Mouse (Mus musculus) CH12.LX (cell line): ENCODE data around the gene P3h3. TPM values are rescaled to one million over a fixed set of nuclear protein-coding genes. Genes with fewer than 3 reads are reported as not detected.

Experiments
- DNase-seq: peaks from one replicate; pipeline ENCODE4 v3.0.0-alpha.2; 2013; ENCODE audit errors: extremely low read depth
- H3K27ac ChIP-seq: 2 replicates; pipeline ENCODE4 v1.5.1; 2012; ENCODE audit warnings: low read depth, mild to moderate bottlenecking, control low read depth, moderate library complexity; ENCODE audit not compliant: insufficient read depth
- H3K27me3 ChIP-seq: replicated peaks from 2 replicates; pipeline ENCODE3; 2012; ENCODE audit warnings: inconsistent platforms
- H3K36me3 ChIP-seq, 2 experiments: replicated peaks in 1 of 2; 2 replicates each; pipeline versions ENCODE3 to v1.6.1; 2012; ENCODE audit warnings: inconsistent platforms in 1 of 2, low read length in 1 of 2, mild to moderate bottlenecking in 1 of 2, mixed read lengths in 1 of 2, moderate library complexity in 1 of 2; ENCODE audit not compliant: control insufficient read depth in 1 of 2, insufficient read depth in 1 of 2
- H3K4me1 ChIP-seq, 2 experiments: 2 replicates each; pipeline ENCODE4 v1.6.1; 2012; ENCODE audit warnings: inconsistent platforms in 1 of 2, moderate library complexity in 1 of 2; ENCODE audit not compliant: insufficient read depth in 2 of 2, control insufficient read depth in 1 of 2
- H3K4me2 ChIP-seq: 2 replicates; pipeline ENCODE4 v1.6.1; 2012; ENCODE audit warnings: low read depth, mild to moderate bottlenecking, control low read depth; ENCODE audit not compliant: poor library complexity, insufficient read depth, severe bottlenecking
- H3K4me3 ChIP-seq, 3 experiments: fragments of 150-350 bp in 1 of 3; sonication (generic) in 1 of 3; replicated peaks in 1 of 3; 2 replicates each; pipeline versions ENCODE3 to v1.5.1; 2011 to 2012; ENCODE audit warnings: low read depth in 2 of 3, low read length in 2 of 3, mild to moderate bottlenecking in 2 of 3, moderate library complexity in 2 of 3, control low read depth in 1 of 3, improper control_type of control experiment in 1 of 3, inconsistent platforms in 1 of 3, mixed read lengths in 1 of 3; ENCODE audit not compliant: poor library complexity in 1 of 3
- H3K79me2 ChIP-seq: replicated peaks from 2 replicates; pipeline ENCODE4 v1.6.1; 2012; ENCODE audit warnings: mild to moderate bottlenecking, moderate library complexity; ENCODE audit not compliant: control insufficient read depth, poor library complexity, insufficient read depth, severe bottlenecking; ENCODE audit errors: extremely low read depth
- H3K9ac ChIP-seq: 2 replicates; pipeline ENCODE4 v1.6.1; 2012; ENCODE audit warnings: low read depth, mild to moderate bottlenecking, control low read depth, moderate library complexity; ENCODE audit not compliant: insufficient read depth
- H3K9me3 ChIP-seq: replicated peaks from 2 replicates; pipeline ENCODE3; 2012; ENCODE audit warnings: low read length, inconsistent platforms, mixed read lengths
- BHLHE40 ChIP-seq: IDR thresholded peaks from 2 replicates; pipeline ENCODE4 v1.6.1; 2011; ENCODE audit warnings: mild to moderate bottlenecking, low read depth, low read length, improper control_type of control experiment
- E2F4 ChIP-seq: IDR thresholded peaks from 2 replicates; pipeline ENCODE4 v1.6.1; 2011; ENCODE audit warnings: low read depth, low read length, improper control_type of control experiment; ENCODE audit not compliant: insufficient replicate concordance
- IRF4 ChIP-seq: IDR thresholded peaks from 2 replicates; pipeline ENCODE4 v1.6.1; 2014; ENCODE audit warnings: low read depth, mild to moderate bottlenecking, inconsistent platforms, low read length, improper control_type of control experiment
- JUND ChIP-seq: conservative IDR thresholded peaks from 2 replicates; pipeline ENCODE4 v1.6.1; 2011; ENCODE audit warnings: low read depth, low read length, improper control_type of control experiment
- MAX ChIP-seq: IDR thresholded peaks from 2 replicates; pipeline ENCODE4 v1.6.1; 2011; ENCODE audit warnings: low read length, improper control_type of control experiment
- MXI1 ChIP-seq: IDR thresholded peaks from 2 replicates; pipeline ENCODE4 v1.6.1; 2011; ENCODE audit warnings: mild to moderate bottlenecking, low read depth, low read length, improper control_type of control experiment
- MYC ChIP-seq: IDR thresholded peaks from 2 replicates; pipeline ENCODE4 v1.6.1; 2011; ENCODE audit warnings: low read depth, mild to moderate bottlenecking, improper control_type of control experiment, low read length
- NELFE ChIP-seq: IDR thresholded peaks from 2 replicates; pipeline ENCODE4 v1.6.1; 2011; ENCODE audit warnings: low read depth, low read length, improper control_type of control experiment
- NRF1 ChIP-seq: IDR thresholded peaks from 2 replicates; pipeline ENCODE4 v1.6.1; 2014; ENCODE audit warnings: low read depth, mild to moderate bottlenecking, inconsistent platforms, low read length, improper control_type of control experiment, moderate library complexity
- POLR2AphosphoS2 ChIP-seq: IDR thresholded peaks from 2 replicates; pipeline ENCODE4 v1.6.1; 2011; ENCODE audit warnings: low read depth, low read length, improper control_type of control experiment
- SIN3A ChIP-seq: IDR thresholded peaks from 2 replicates; pipeline ENCODE4 v1.6.1; 2012; ENCODE audit warnings: low read length, improper control_type of control experiment, inconsistent platforms
- SMC3 ChIP-seq: IDR thresholded peaks from 2 replicates; pipeline ENCODE4 v1.6.1; 2011; ENCODE audit warnings: low read depth, low read length, improper control_type of control experiment
- TBP ChIP-seq: conservative IDR thresholded peaks from 2 replicates; pipeline ENCODE4 v1.6.1; 2011; ENCODE audit warnings: low read depth, low read length, improper control_type of control experiment
- TCF12 ChIP-seq: IDR thresholded peaks from 2 replicates; pipeline ENCODE4 v1.6.1; 2014; ENCODE audit warnings: low read depth, mild to moderate bottlenecking, inconsistent platforms, low read length, improper control_type of control experiment
- UBTF ChIP-seq: IDR thresholded peaks from 2 replicates; pipeline ENCODE4 v1.6.1; 2012; ENCODE audit warnings: low read depth, mild to moderate bottlenecking, inconsistent platforms, low read length, improper control_type of control experiment, moderate library complexity
- USF1 ChIP-seq: IDR thresholded peaks from 2 replicates; pipeline ENCODE4 v1.6.1; 2014; ENCODE audit warnings: low read depth, mild to moderate bottlenecking, inconsistent platforms, low read length, improper control_type of control experiment
- USF2 ChIP-seq: conservative IDR thresholded peaks from 2 replicates; pipeline ENCODE4 v1.6.1; 2011; ENCODE audit warnings: low read depth, low read length, improper control_type of control experiment
- ZC3H11A ChIP-seq: IDR thresholded peaks from 2 replicates; pipeline ENCODE4 v1.6.1; 2012; ENCODE audit warnings: low read depth, mild to moderate bottlenecking, inconsistent platforms, low read length, improper control_type of control experiment
- ZKSCAN1 ChIP-seq: IDR thresholded peaks from 2 replicates; pipeline ENCODE4 v1.6.1; 2012; ENCODE audit warnings: low read depth, inconsistent platforms, low read length, improper control_type of control experiment, borderline replicate concordance
- dilution Hi-C: fragments of 300-500 bp; cut with MboI; formaldehyde crosslinking; loops from 2 replicates; pipeline ENCODE4 v1.14.3; 2020; ENCODE audit warnings: low sequenced_read_pairs; ENCODE audit not compliant: extremely low pct_unique_long_range_greater_than_20kb, extremely low pct_ligation_motif_present
- in situ Hi-C: fragments of 300-500 bp; cut with MboI; formaldehyde crosslinking; loops from 3 replicates; pipeline ENCODE4 v1.14.3; 2019; ENCODE audit warnings: low sequenced_read_pairs, low pct_ligation_motif_present, low pct_unique_long_range_greater_than_20kb, mixed read lengths
- polyA plus RNA-seq: library from polyadenylated mRNA; unstranded; fragments of >175 nt; gene quantifications from 2 replicates; pipeline ENCODE4 v1.2.1, GENCODE M21; 2012; ENCODE audit warnings: low read depth; ENCODE audit not compliant: insufficient read length
- total RNA-seq, 2 experiments: library from RNA; depleted of rRNA; stranded (reverse); fragments of 300-350 nt in 1 of 2; fragments of >200 nt in 1 of 2; gene quantifications; 2 replicates each; pipeline ENCODE4 v1.2.3; 2012 to 2014

Gene P3h3
- total and polyA plus RNA-seq, 3 experiments: 0.31 to 0.34 TPM; not detected in 1

- Histone ChIP-seq H3K4me2 (peak overlapping the region; percentile 68), H3K9ac (peak overlapping the region; percentile 95), H3K27ac (peak overlapping the region; percentile 17; the same call in 1 of the 2 replicates), H3K79me2 (peaks cover 23% of the 10 kb centered on the region), H3K9me3 (no peaks in the 10 kb centered on the region), H3K4me3 (peak overlapping the region; percentile 73 to 97 (median 82)), H3K36me3 (peaks cover 59 to 81% of the 10 kb centered on the region in 2 experiments), H3K4me1 (peaks cover 5 to 38% of the 10 kb centered on the region in 2 experiments), H3K27me3 (no peaks in the 10 kb centered on the region)
- in situ Hi-C loops (no loop called here), dilution Hi-C loops (no loop called here)
- peak; percentile 51 for TF ChIP-seq USF1
- peak; percentile 79; the same call in 1 of the 2 replicates for TF ChIP-seq MYC
- peak; percentile 4 for TF ChIP-seq IRF4
- 0 out of 2 replicates have a peak, but pooled peaks have one; percentile 31 for TF ChIP-seq USF2
- TF ChIP-seq JUND: no peak
- TF ChIP-seq E2F4: no peak
- peak; percentile 82 for TF ChIP-seq NRF1
- peak; percentile 88 for TF ChIP-seq MXI1
- TF ChIP-seq MAX: peak; percentile 86
- peak; percentile 26 for TF ChIP-seq SIN3A
- peak; percentile 84 for TF ChIP-seq BHLHE40
- 0 out of 2 replicates have a peak, but pooled peaks have one; percentile 32 for TF ChIP-seq UBTF
- TF ChIP-seq ZKSCAN1: no peak
- peak; percentile 79 for DNase-seq
Measured at GRCm38 (mm10) chr6:124813496-124813895, 44.1 kb downstream of the P3h3 start.

GRCm38 (mm10) chr6:124812848-124813247 lies 44.7 kb downstream of the P3h3 start:
- peak overlapping the region; percentile 73 to 97 (median 82) for H3K4me3 ChIP-seq
- H3K36me3 ChIP-seq: peaks cover 53 to 81% of the 10 kb centered on the region in 2 experiments
- dilution Hi-C loops: no loop called here

More at GRCm38 (mm10) chr6:124812848-124813247, 44.7 kb downstream of the P3h3 start:
- Histone ChIP-seq H3K27me3 (no peaks in the 10 kb centered on the region), H3K9ac (peak overlapping the region; percentile 95), H3K4me2 (peak overlapping the region; percentile 68), H3K9me3 (no peaks in the 10 kb centered on the region)
- no peak for TF ChIP-seq JUND
- no peak for TF ChIP-seq SMC3
- no peak for TF ChIP-seq USF1
- no peak for TF ChIP-seq IRF4
- no peak for TF ChIP-seq TCF12
- no peak for TF ChIP-seq TBP
- no peak for TF ChIP-seq NELFE
- no peak for TF ChIP-seq POLR2AphosphoS2
- TF ChIP-seq ZC3H11A: no peak
- TF ChIP-seq, all 38 proteins: peak for 0
- Histone ChIP-seq H3K79me2 (peaks cover 23% of the 10 kb centered on the region), H3K4me1 (peaks cover 5 to 38% of the 10 kb centered on the region in 2 experiments), H3K27ac (no peak overlapping the region; the same call in 1 of the 2 replicates)
- in situ Hi-C loops: no loop called here
- no peak for DNase-seq
